In genomic region chr1:172309699-172310398, GRCm38 (mm10) we compare ENCODE assay signal across 8 mouse cellular contexts. TPM values are rescaled to one million over a fixed set of nuclear protein-coding genes. Genes with fewer than 3 reads are reported as not detected.
DNase-seq lines count a peak whose midpoint lies in the region; ATAC-seq and TF ChIP-seq lines count a peak whose summit lies in the region.

No protein-coding gene starts in this region.

- H3K9ac ChIP-seq in kidney, embryonic 14.5 days (ENCODE audit: low read depth, low read length) = peak overlapping the region; percentile 60; the same call in 1 of the 2 replicates
- peak overlapping the region; percentile 48 for H3K9ac ChIP-seq in limb, embryonic 14.5 days (ENCODE audit: low read depth, low read length, severe bottlenecking)
- peak overlapping the region; percentile 68 for H3K9ac ChIP-seq in midbrain, embryonic 16.5 days (ENCODE audit: low read depth, low read length)

- TF ChIP-seq POLR2A in embryonic fibroblast, embryonic 13.5 days (IDR thresholded peaks at IDR 0.05; ENCODE audit: low read depth, low read length) = peak; percentile 43
- no peak for TF ChIP-seq POLR2A in limb, embryonic 14.5 days (IDR thresholded peaks at IDR 0.05; ENCODE audit: borderline replicate concordance, extremely low read depth, insufficient read depth, insufficient read length)

- peak overlapping the region; percentile 82 for H3ac ChIP-seq in C2C12 (ENCODE audit: control insufficient read depth, insufficient read length, low read depth)

- H3K79me2 ChIP-seq in C2C12 (ENCODE audit: control insufficient read depth, insufficient read depth) = peaks cover 16% of the 10 kb centered on the region

- ATAC-seq in kidney, embryonic 14.5 days (ENCODE audit: low FRiP score, low TSS enrichment) = peak; percentile 78
- peak; percentile 84 for ATAC-seq in limb, embryonic 14.5 days (ENCODE audit: low FRiP score, low read depth)
- peak; percentile 76 for ATAC-seq in midbrain, embryonic 16.5 days

- H3K36me3 ChIP-seq in C2C12 (ENCODE audit: control insufficient read depth, insufficient read depth) = no peaks in the 10 kb centered on the region
- H3K36me3 ChIP-seq in heart, embryonic 10.5 days = no peaks in the 10 kb centered on the region
- H3K36me3 ChIP-seq in kidney, embryonic 14.5 days (ENCODE audit: control insufficient read depth, insufficient read depth, low read length) = no peaks in the 10 kb centered on the region
- no peaks in the 10 kb centered on the region for H3K36me3 ChIP-seq in limb, embryonic 14.5 days (ENCODE audit: control insufficient read depth, insufficient read depth, low read length)
- no peaks in the 10 kb centered on the region for H3K36me3 ChIP-seq in midbrain, embryonic 16.5 days (ENCODE audit: control insufficient read depth, insufficient read depth, low read length)

- peak; percentile 96 for DNase-seq in brain, adult 2 months (ENCODE audit: low read depth, low spot score)
- DNase-seq in heart, embryonic 10.5 days (ENCODE audit: low spot score) = peak; percentile 94
- DNase-seq in limb, embryonic 14.5 days (ENCODE audit: low spot score) = peak; percentile 98
- DNase-seq in spleen, postnatal 10 days (ENCODE audit: low spot score in 2 of 2) = peak; percentile 80 to 88

- H3K4me1 ChIP-seq in embryonic fibroblast, embryonic 13.5 days (ENCODE audit: control insufficient read depth, insufficient read depth, low read length) = peaks cover 5% of the 10 kb centered on the region; the same call in 1 of the 2 replicates
- peaks cover 61% of the 10 kb centered on the region for H3K4me1 ChIP-seq in heart, embryonic 10.5 days
- peaks cover 29% of the 10 kb centered on the region for H3K4me1 ChIP-seq in kidney, embryonic 14.5 days (ENCODE audit: control insufficient read depth, insufficient read depth, low read length)
- H3K4me1 ChIP-seq in limb, embryonic 14.5 days (ENCODE audit: control insufficient read depth, insufficient read depth, low read length) = peaks cover 26% of the 10 kb centered on the region
- peaks cover 36% of the 10 kb centered on the region for H3K4me1 ChIP-seq in midbrain, embryonic 16.5 days (ENCODE audit: control insufficient read depth, insufficient read depth, low read length)

- H3K9me3 ChIP-seq in heart, embryonic 10.5 days = no peaks in the 10 kb centered on the region
- H3K9me3 ChIP-seq in kidney, embryonic 14.5 days (ENCODE audit: control insufficient read depth, low read length) = no peaks in the 10 kb centered on the region
- H3K9me3 ChIP-seq in limb, embryonic 14.5 days (ENCODE audit: control insufficient read depth, low read length) = no peaks in the 10 kb centered on the region
- H3K9me3 ChIP-seq in midbrain, embryonic 16.5 days (replicated peaks; ENCODE audit: control insufficient read depth, low read length, poor library complexity, severe bottlenecking) = no peaks in the 10 kb centered on the region

- TF ChIP-seq CTCF in C2C12 (IDR thresholded peaks at IDR 0.05; ENCODE audit: control insufficient read depth, insufficient read depth, insufficient read length) = peak; percentile 79
- peak; percentile 90 for TF ChIP-seq CTCF in embryonic fibroblast, embryonic 13.5 days (IDR thresholded peaks at IDR 0.05; ENCODE audit: borderline replicate concordance, insufficient read depth, low read length)

- peaks cover 3% of the 10 kb centered on the region for H3K79me3 ChIP-seq in C2C12 (ENCODE audit: low read depth)

- no peaks in the 10 kb centered on the region for H3K27me3 ChIP-seq in C2C12 (ENCODE audit: control insufficient read depth, insufficient read depth, insufficient read length)
- peaks cover 20% of the 10 kb centered on the region for H3K27me3 ChIP-seq in heart, embryonic 10.5 days (ENCODE audit: insufficient read depth, poor library complexity, severe bottlenecking)
- no peaks in the 10 kb centered on the region for H3K27me3 ChIP-seq in kidney, embryonic 14.5 days (ENCODE audit: control insufficient read depth, insufficient read depth, low read length)
- no peaks in the 10 kb centered on the region for H3K27me3 ChIP-seq in limb, embryonic 14.5 days (ENCODE audit: control insufficient read depth, insufficient read depth, low read length)
- no peaks in the 10 kb centered on the region for H3K27me3 ChIP-seq in midbrain, embryonic 16.5 days (ENCODE audit: control insufficient read depth, insufficient read depth, low read depth, low read length)

- H3K4me3 ChIP-seq in C2C12 (ENCODE audit: insufficient read depth, poor library complexity, severe bottlenecking) = peak overlapping the region; percentile 0
- peak overlapping the region; percentile 5; the same call in 1 of the 2 replicates for H3K4me3 ChIP-seq in embryonic fibroblast, embryonic 13.5 days (ENCODE audit: insufficient read depth, low read length)
- H3K4me3 ChIP-seq in heart, embryonic 10.5 days = peak overlapping the region; percentile 54
- H3K4me3 ChIP-seq in kidney, embryonic 14.5 days (ENCODE audit: low read length) = peak overlapping the region; percentile 29
- H3K4me3 ChIP-seq in limb, embryonic 14.5 days (replicated peaks; ENCODE audit: low read length) = peak overlapping the region; percentile 26
- H3K4me3 ChIP-seq in midbrain, embryonic 16.5 days (ENCODE audit: low read depth, low read length) = peak overlapping the region; percentile 37

- WGBS in heart, embryonic 10.5 days = 2% methylated on average over 14 of the region's 14 CpGs
- WGBS in kidney, embryonic 14.5 days = 2% methylated on average over 14 of the region's 14 CpGs
- 2% methylated on average over 14 of the region's 14 CpGs for WGBS in limb, embryonic 14.5 days
- WGBS in midbrain, embryonic 16.5 days = under 1% methylated on average over 14 of the region's 14 CpGs

- peak overlapping the region; percentile 61 for H3K27ac ChIP-seq in embryonic fibroblast, embryonic 13.5 days (ENCODE audit: insufficient read depth, low read length)
- H3K27ac ChIP-seq in heart, embryonic 10.5 days = peak overlapping the region; percentile 93
- peak overlapping the region; percentile 83 for H3K27ac ChIP-seq in kidney, embryonic 14.5 days (ENCODE audit: low read depth, low read length)
- H3K27ac ChIP-seq in limb, embryonic 14.5 days (replicated peaks; ENCODE audit: low read depth, low read length) = peak overlapping the region; percentile 90
- peak overlapping the region; percentile 85 for H3K27ac ChIP-seq in midbrain, embryonic 16.5 days (ENCODE audit: low read length)

- H3K4me2 ChIP-seq in kidney, embryonic 14.5 days (replicated peaks; ENCODE audit: low read depth, low read length) = peak overlapping the region; percentile 60
- peak overlapping the region; percentile 67 for H3K4me2 ChIP-seq in limb, embryonic 14.5 days (replicated peaks; ENCODE audit: low read depth, low read length, severe bottlenecking)
- H3K4me2 ChIP-seq in midbrain, embryonic 16.5 days (ENCODE audit: low read length) = peak overlapping the region; percentile 89

RNA-seq across cellular contexts. Expression of gene Atp1a2, which starts 12.0 kb away (rescaled TPM):
- 0.76 TPM for polyA plus RNA-seq in C2C12 (2012; fragmentation: generic; extraction: Trizol)
- polyA plus RNA-seq in embryonic fibroblast, embryonic 13.5 days (2011; ENCODE audit: insufficient read length, low read depth, missing spikeins) = 0.39 TPM in 1 of 2 replicates, not detected in the other
- 8.7 and 22.5 TPM in 2 replicates for polyA plus RNA-seq in heart, embryonic 10.5 days (2016; fragmentation: Nextera tagmentation; extraction: Ambion mirVana)
- polyA plus RNA-seq in kidney, embryonic 14.5 days (2014; fragmentation: Nextera tagmentation; extraction: Ambion mirVana) = 0.66 and 0.96 TPM in 2 replicates
- polyA plus RNA-seq in limb, embryonic 14.5 days (2012; rRNA removed) = 11.3 and 13.5 TPM in 2 replicates
- polyA plus RNA-seq in limb, embryonic 14.5 days (2014; fragmentation: Nextera tagmentation; extraction: Ambion mirVana) = 1.7 and 1.8 TPM in 2 replicates
- 53.2 and 69.0 TPM in 2 replicates for polyA plus RNA-seq in midbrain, embryonic 16.5 days (2015; fragmentation: Nextera tagmentation; extraction: Ambion mirVana)

RNA-seq across cellular contexts. Expression of gene Kcnj9, which starts 19.3 kb away (rescaled TPM):
- 0.06 TPM for polyA plus RNA-seq in C2C12 (2012; fragmentation: generic; extraction: Trizol)
- polyA plus RNA-seq in embryonic fibroblast, embryonic 13.5 days (2011; ENCODE audit: insufficient read length, low read depth, missing spikeins) = not detected in 2 replicates
- polyA plus RNA-seq in heart, embryonic 10.5 days (2016; fragmentation: Nextera tagmentation; extraction: Ambion mirVana) = not detected in 2 replicates
- polyA plus RNA-seq in kidney, embryonic 14.5 days (2014; fragmentation: Nextera tagmentation; extraction: Ambion mirVana) = 0.20 TPM in 1 of 2 replicates, not detected in the other
- 0.01 and 0.08 TPM in 2 replicates for polyA plus RNA-seq in limb, embryonic 14.5 days (2012; rRNA removed)
- polyA plus RNA-seq in limb, embryonic 14.5 days (2014; fragmentation: Nextera tagmentation; extraction: Ambion mirVana) = not detected in 2 replicates
- 7.7 and 7.8 TPM in 2 replicates for polyA plus RNA-seq in midbrain, embryonic 16.5 days (2015; fragmentation: Nextera tagmentation; extraction: Ambion mirVana)

RNA-seq across cellular contexts. Expression of gene Kcnj10, which starts 31.2 kb away (rescaled TPM):
- polyA plus RNA-seq in C2C12 (2012; fragmentation: generic; extraction: Trizol) = not detected
- 0.08 and 0.91 TPM in 2 replicates for polyA plus RNA-seq in embryonic fibroblast, embryonic 13.5 days (2011; ENCODE audit: insufficient read length, low read depth, missing spikeins)
- 0.09 TPM in 1 of 2 replicates, not detected in the other for polyA plus RNA-seq in heart, embryonic 10.5 days (2016; fragmentation: Nextera tagmentation; extraction: Ambion mirVana)
- polyA plus RNA-seq in kidney, embryonic 14.5 days (2014; fragmentation: Nextera tagmentation; extraction: Ambion mirVana) = 0.31 and 0.57 TPM in 2 replicates
- 0.14 and 0.18 TPM in 2 replicates for polyA plus RNA-seq in limb, embryonic 14.5 days (2012; rRNA removed)
- 0.03 and 0.12 TPM in 2 replicates for polyA plus RNA-seq in limb, embryonic 14.5 days (2014; fragmentation: Nextera tagmentation; extraction: Ambion mirVana)
- polyA plus RNA-seq in midbrain, embryonic 16.5 days (2015; fragmentation: Nextera tagmentation; extraction: Ambion mirVana) = 1.5 and 2.5 TPM in 2 replicates

RNA-seq across cellular contexts. Expression of gene Igsf8, which starts 48.4 kb away (rescaled TPM):
- 95.3 TPM for polyA plus RNA-seq in C2C12 (2012; fragmentation: generic; extraction: Trizol)
- 49.8 and 55.6 TPM in 2 replicates for polyA plus RNA-seq in embryonic fibroblast, embryonic 13.5 days (2011; ENCODE audit: insufficient read length, low read depth, missing spikeins)
- 30.1 and 33.2 TPM in 2 replicates for polyA plus RNA-seq in heart, embryonic 10.5 days (2016; fragmentation: Nextera tagmentation; extraction: Ambion mirVana)
- polyA plus RNA-seq in kidney, embryonic 14.5 days (2014; fragmentation: Nextera tagmentation; extraction: Ambion mirVana) = 39.5 and 53.1 TPM in 2 replicates
- 71.4 and 86.4 TPM in 2 replicates for polyA plus RNA-seq in limb, embryonic 14.5 days (2012; rRNA removed)
- polyA plus RNA-seq in limb, embryonic 14.5 days (2014; fragmentation: Nextera tagmentation; extraction: Ambion mirVana) = 49.8 and 50.1 TPM in 2 replicates
- 63.9 and 64.0 TPM in 2 replicates for polyA plus RNA-seq in midbrain, embryonic 16.5 days (2015; fragmentation: Nextera tagmentation; extraction: Ambion mirVana)

RNA-seq across cellular contexts. Expression of gene Atp1a4, which starts 51.6 kb away (rescaled TPM):
- not detected for polyA plus RNA-seq in C2C12 (2012; fragmentation: generic; extraction: Trizol)
- polyA plus RNA-seq in embryonic fibroblast, embryonic 13.5 days (2011; ENCODE audit: insufficient read length, low read depth, missing spikeins) = not detected in 2 replicates
- 0.09 and 0.12 TPM in 2 replicates for polyA plus RNA-seq in heart, embryonic 10.5 days (2016; fragmentation: Nextera tagmentation; extraction: Ambion mirVana)
- polyA plus RNA-seq in kidney, embryonic 14.5 days (2014; fragmentation: Nextera tagmentation; extraction: Ambion mirVana) = not detected in 2 replicates
- 0.03 TPM in 1 of 2 replicates, not detected in the other for polyA plus RNA-seq in limb, embryonic 14.5 days (2012; rRNA removed)
- polyA plus RNA-seq in limb, embryonic 14.5 days (2014; fragmentation: Nextera tagmentation; extraction: Ambion mirVana) = not detected in 2 replicates
- polyA plus RNA-seq in midbrain, embryonic 16.5 days (2015; fragmentation: Nextera tagmentation; extraction: Ambion mirVana) = not detected in 2 replicates

Comparison
In these comparisons a context has a peak if more than half of its experiments do, and no peak if none do; other contexts are left out.
1. Peak in every context shown above with its lines: DNase-seq, ATAC-seq, H3K4me3 ChIP-seq and H3K27ac ChIP-seq.
2. H3K4me3 ChIP-seq: peak in every context shown above with its lines; median percentile 54 in heart, embryonic 10.5 days; 37 in midbrain, embryonic 16.5 days; 29 in kidney, embryonic 14.5 days; 26 in limb, embryonic 14.5 days; 5 in embryonic fibroblast, embryonic 13.5 days; 0 in C2C12.